Mouse (Mus musculus) adrenal gland, adult 8-10 months (tissue): Measurements from ENCODE around the gene Sgo1. TPM values are rescaled to one million over a fixed set of nuclear protein-coding genes. Genes with fewer than 3 reads are reported as not detected.

Source experiments
- DNase-seq: peaks from one replicate; pipeline ENCODE4 v3.0.0; 2022
- total RNA-seq, 4 experiments: library from RNA; stranded (reverse); gene quantifications; 2 replicates each; pipeline ENCODE4 v1.2.4; 2022

The Sgo1 gene
- total RNA-seq, 4 experiments from 2014 or later: 0.32 to 0.94 (median 0.34) TPM

DNA sequence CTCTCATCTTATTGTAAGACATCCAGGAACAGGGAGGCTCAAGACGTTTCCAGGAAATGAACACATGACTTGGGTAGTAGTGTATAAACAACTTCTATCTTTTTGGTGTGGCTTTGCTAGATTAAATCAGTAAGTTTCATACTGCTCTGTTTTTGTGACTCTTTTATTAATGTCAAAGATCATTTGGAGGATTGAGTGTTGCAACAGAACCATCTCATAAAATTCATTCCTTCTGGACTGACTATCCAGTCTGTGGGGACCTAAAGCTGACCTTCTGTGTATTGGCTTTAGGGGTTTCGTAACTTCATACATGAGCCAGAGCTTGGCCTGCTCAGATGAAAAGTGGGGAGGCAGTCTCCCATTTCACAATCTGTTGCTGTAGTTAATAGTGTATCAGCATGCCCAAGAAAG, 38.9 kb downstream of the Sgo1 start:
- DNase-seq: peak; percentile 45

DNA sequence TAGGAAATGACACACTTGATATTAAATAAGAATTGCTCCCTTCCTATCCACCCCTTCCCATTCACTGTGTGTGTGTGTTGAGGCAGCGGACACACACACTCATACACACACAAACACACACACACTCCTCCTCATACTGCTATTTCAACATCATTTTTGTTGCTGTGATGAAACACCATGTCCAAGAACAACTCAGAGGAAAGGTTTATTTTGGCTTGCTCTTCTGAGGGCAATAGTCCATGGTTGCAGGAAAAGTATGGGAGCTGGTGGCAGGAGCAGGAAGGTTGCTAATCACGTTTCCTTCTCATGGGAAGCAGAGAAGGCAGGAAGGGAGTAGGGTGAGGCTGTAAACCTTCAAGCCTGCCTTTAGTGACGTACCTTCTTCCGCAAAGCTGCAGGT, 45.8 kb downstream of the Sgo1 start:
- no peak for DNase-seq

DNA sequence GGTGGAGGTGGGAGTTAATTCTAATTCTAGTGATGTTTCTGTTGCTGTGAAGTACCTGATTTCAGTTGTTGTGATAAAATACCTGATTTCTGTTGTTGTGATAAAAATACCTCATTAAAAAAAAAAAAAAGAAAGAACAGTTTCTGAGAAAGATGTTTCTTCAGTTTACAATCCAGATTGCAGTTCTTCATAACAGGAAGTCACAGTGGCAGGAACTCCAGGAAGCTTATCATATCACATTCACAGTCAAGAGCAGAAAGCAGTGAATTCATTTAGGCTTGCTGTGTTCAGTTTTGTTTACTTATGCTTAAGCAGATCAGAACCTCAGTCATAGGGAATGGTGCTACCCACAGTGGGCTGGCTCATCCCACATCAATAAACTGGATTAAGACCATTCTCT, 57.8 kb downstream of the Sgo1 start:
- no peak for DNase-seq

DNA sequence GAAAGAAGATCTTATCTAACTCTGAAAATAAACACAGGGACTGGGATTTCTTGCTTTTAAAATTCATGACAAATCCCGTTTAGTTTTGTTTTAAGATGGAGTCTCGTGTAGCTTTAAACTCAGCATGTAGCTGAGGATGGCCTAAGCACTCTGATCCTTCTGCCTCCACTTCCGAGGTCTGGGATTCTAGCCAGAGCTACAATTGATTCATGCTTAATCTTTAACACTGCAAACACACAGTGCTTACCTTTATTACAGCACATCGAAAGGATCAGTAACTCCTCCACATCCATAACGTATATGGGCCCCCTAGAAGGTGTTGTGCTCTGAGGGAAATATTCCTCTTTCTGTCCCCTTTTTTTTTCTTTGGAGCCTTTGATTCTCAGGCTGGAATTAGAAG, 61.0 kb downstream of the Sgo1 start:
- DNase-seq: no peak

DNA sequence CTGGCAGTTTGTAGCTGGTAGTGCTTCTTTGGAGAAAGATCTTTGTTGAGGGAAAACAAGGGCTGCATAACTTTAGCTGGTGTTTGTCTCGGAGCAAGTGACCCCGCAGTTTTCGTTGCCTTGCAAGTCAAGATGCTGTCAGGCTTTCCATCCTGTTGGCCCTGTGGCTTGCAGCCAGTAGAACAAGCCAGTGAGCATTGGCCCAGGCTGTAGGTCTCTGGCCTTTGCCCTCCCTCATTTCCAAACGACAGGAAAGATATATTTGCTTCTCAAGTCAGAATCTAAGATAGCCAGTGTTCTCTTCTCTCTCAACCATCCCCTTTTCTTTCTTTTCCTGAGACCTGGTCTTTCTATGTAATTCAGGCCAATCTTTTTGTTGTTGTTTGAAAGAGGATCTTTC, 61.6 kb downstream of the Sgo1 start:
- DNase-seq: no peak

GRCm38 (mm10) chr17:53626160-53626559, 63.0 kb downstream of the Sgo1 start:
- DNase-seq: no peak

Other genes with a start within 250 kb of the Sgo1 start
- gene Efhb, start 226.0 kb downstream of the Sgo1 start, total RNA-seq: under 1 TPM; 0.41 to 0.99 (median 0.58) TPM
- 100 to 1,000 TPM in 1 of 4 experiments, 10 to 100 TPM in 3; 93.0 to 114 (median 97.6) TPM for gene Rab5a, start 210.1 kb downstream of the Sgo1 start, total RNA-seq
- gene Pp2d1, start 149.9 kb downstream of the Sgo1 start, total RNA-seq: not detected
- gene Kat2b, start 122.5 kb downstream of the Sgo1 start, total RNA-seq: 100 to 1,000 TPM in 1 of 4 experiments, 10 to 100 TPM in 3; 77.7 to 105 (median 82.5) TPM
- under 1 TPM in 3 of 4 experiments, not detected in 1; 0.14 to 0.35 (median 0.22) TPM for gene Sult1c2, start 157.0 kb upstream of the Sgo1 start, total RNA-seq